Mouse (Mus musculus): Measurements from ENCODE around the gene Vsnl1.

Vsnl1 gene

GRCm38 (mm10) chr12:11436497-11437265 lies at the start of gene Vsnl1:
TSS of gene Vsnl1 (minus strand) at chr12:11436613.
- DNase-seq (ENCODE audit: low spot score in 2 of 2) = peak; percentile 29 to 48

GRCm38 (mm10) chr12:11456632-11457031 lies 20.2 kb upstream of the Vsnl1 start:
- no peak for DNase-seq (ENCODE audit: low spot score in 2 of 2)

- no peak for DNase-seq (ENCODE audit: low spot score in 2 of 2)
These were observed 19.8 kb upstream of the Vsnl1 start for GRCm38 (mm10) chr12:11456213-11456612.

GRCm38 (mm10) chr12:11455549-11456194 lies 19.3 kb upstream of the Vsnl1 start, which contains the start of gene Rad51ap2:
TSS of gene Rad51ap2 (plus strand) at chr12:11456079.
- DNase-seq (ENCODE audit: low spot score in 2 of 2) = peak; percentile 70 to 87

- DNase-seq (ENCODE audit: low spot score in 2 of 2) = no peak
These were observed 17.7 kb upstream of the Vsnl1 start for GRCm38 (mm10) chr12:11454146-11454545.

GRCm38 (mm10) chr12:11437907-11438447 lies 1.6 kb upstream of the Vsnl1 start:
- no peak for DNase-seq (ENCODE audit: low spot score in 2 of 2)

- DNase-seq (ENCODE audit: low spot score in 2 of 2) = peak; percentile 51 to 70
These were observed 973 bp upstream of the Vsnl1 start for GRCm38 (mm10) chr12:11437266-11437906.

- no peak for DNase-seq (ENCODE audit: low spot score in 2 of 2)
These were observed 426 bp downstream of the Vsnl1 start for GRCm38 (mm10) chr12:11436023-11436350.

GRCm38 (mm10) chr12:11435246-11436022 lies 979 bp downstream of the Vsnl1 start:
- DNase-seq (ENCODE audit: low spot score in 2 of 2) = no peak

- DNase-seq (ENCODE audit: low spot score in 2 of 2) = no peak
These were observed 2.0 kb downstream of the Vsnl1 start for GRCm38 (mm10) chr12:11434446-11434845.

- no peak for DNase-seq (ENCODE audit: low spot score in 2 of 2)
These were observed 2.7 kb downstream of the Vsnl1 start for GRCm38 (mm10) chr12:11433716-11434115.

- no peak for DNase-seq (ENCODE audit: low spot score in 2 of 2)
These were observed 3.3 kb downstream of the Vsnl1 start for GRCm38 (mm10) chr12:11433126-11433525.

GRCm38 (mm10) chr12:11427396-11427795 lies 9.0 kb downstream of the Vsnl1 start:
- no peak for DNase-seq (ENCODE audit: low spot score in 2 of 2)

- DNase-seq (ENCODE audit: low spot score in 2 of 2) = no peak
These were observed 18.3 kb downstream of the Vsnl1 start for GRCm38 (mm10) chr12:11418112-11418511.

GRCm38 (mm10) chr12:11407679-11408078 lies 28.7 kb downstream of the Vsnl1 start:
- DNase-seq (ENCODE audit: low spot score in 2 of 2) = no peak

- no peak for DNase-seq (ENCODE audit: low spot score in 2 of 2)
These were observed 37.6 kb downstream of the Vsnl1 start for GRCm38 (mm10) chr12:11398791-11399190.

- no peak for DNase-seq (ENCODE audit: low spot score in 2 of 2)
These were observed 39.4 kb downstream of the Vsnl1 start for GRCm38 (mm10) chr12:11397029-11397428.

- no peak for DNase-seq (ENCODE audit: low spot score in 2 of 2)
These were observed 40.9 kb downstream of the Vsnl1 start for GRCm38 (mm10) chr12:11395470-11395869.

GRCm38 (mm10) chr12:11392525-11392924 lies 43.9 kb downstream of the Vsnl1 start:
- DNase-seq (ENCODE audit: low spot score in 2 of 2) = no peak

GRCm38 (mm10) chr12:11391244-11391949 lies 45.0 kb downstream of the Vsnl1 start:
- no peak for DNase-seq (ENCODE audit: low spot score in 2 of 2)

- DNase-seq (ENCODE audit: low spot score in 2 of 2) = peak; percentile 39 to 62
These were observed 47.3 kb downstream of the Vsnl1 start for GRCm38 (mm10) chr12:11389141-11389540.
